Mouse (Mus musculus) erythroblast, embryonic 14.5 days (primary cell): ENCODE measurements around the gene Adgrl2.

Experiments
- GATA1 ChIP-seq: IDR thresholded peaks from 2 replicates; pipeline ENCODE4 v1.6.1; 2012; ENCODE audit warnings: low read length, inconsistent platforms, mixed read lengths
- TAL1 ChIP-seq: IDR thresholded peaks from 3 replicates; pipeline ENCODE4 v1.6.1; 2012; ENCODE audit warnings: low read length, inconsistent platforms, mixed read lengths

- no peak for TF ChIP-seq TAL1
- TF ChIP-seq GATA1, result no peak
Measured at GRCm38 (mm10) chr3:149019925-149020324, 29.6 kb upstream of the Adgrl2 start.
